ENCODE assay signal across 12 mouse cellular contexts in the genomic region with DNA sequence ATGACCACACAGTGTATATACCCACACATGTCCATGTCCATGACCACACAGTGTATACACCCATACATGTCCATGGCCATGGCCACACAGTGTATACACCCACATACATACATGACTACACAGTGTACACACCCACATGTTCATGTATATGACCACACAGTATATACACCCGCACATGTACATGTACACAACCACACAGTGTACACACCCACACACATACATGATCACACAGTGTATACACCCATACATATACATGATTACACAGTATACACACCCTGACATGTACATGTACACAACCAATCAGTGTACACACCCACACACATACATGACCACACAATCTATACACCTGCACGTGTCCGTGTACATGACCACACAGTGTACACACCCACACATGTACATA.
A peak's percentile ranks its signal among the peaks of the same experiment; 100 is the strongest.
DNase-seq lines count a peak whose midpoint lies in the region; ATAC-seq and TF ChIP-seq lines count a peak whose summit lies in the region.
"Had no signal": no experiment of that assay in that cellular context is flagged by ENCODE, and none has a peak within 500 bp of the region (broad histone marks: within the 10 kb centered on the region; RNA-seq: fewer than 3 reads in every experiment).

No protein-coding gene starts in this region.

- no peaks in the 10 kb centered on the region for H3K36me3 ChIP-seq in embryonic facial prominence, embryonic 13.5 days
- H3K36me3 ChIP-seq in hindbrain, embryonic 13.5 days = no peaks in the 10 kb centered on the region; the same call in 1 of the 2 replicates
- H3K36me3 ChIP-seq in midbrain, embryonic 15.5 days (replicated peaks) = no peaks in the 10 kb centered on the region
- H3K36me3 ChIP-seq in thymus, adult 2 months (ENCODE audit: control insufficient read depth, insufficient read depth, low read length) = no peaks in the 10 kb centered on the region

- TF ChIP-seq CTCF in left cerebral cortex, adult 2 months (IDR thresholded peaks at IDR 0.05) = no peak
- TF ChIP-seq CTCF in thymus, adult 2 months (IDR thresholded peaks at IDR 0.05; ENCODE audit: borderline replicate concordance, control insufficient read depth, extremely low read depth, insufficient read depth, low read length, poor library complexity) = no peak

- ATAC-seq in embryonic facial prominence, embryonic 13.5 days (ENCODE audit: insufficient number of reproducible peaks, insufficient read depth, low FRiP score, low TSS enrichment, low read depth) = peak; percentile 79
- peak; percentile 67 for ATAC-seq in hindbrain, embryonic 13.5 days (ENCODE audit: low FRiP score)
- peak; percentile 67 for ATAC-seq in midbrain, embryonic 15.5 days (replicated peaks)
- ATAC-seq: CD4-positive, CD25-positive, alpha-beta regulatory T cell, adult 4 months; inflammation-experienced regulatory T-cells, adult 6 months had no signal

- 90% methylated on average over 3 of the region's 3 CpGs for WGBS in embryonic facial prominence, embryonic 13.5 days
- WGBS in hindbrain, embryonic 13.5 days = 97% methylated on average over 3 of the region's 3 CpGs
- WGBS in midbrain, embryonic 15.5 days = 96% methylated on average over 3 of the region's 3 CpGs
- WGBS in thymus, adult 2 months = 98% methylated on average over 3 of the region's 3 CpGs

- DNase-seq in left cerebral cortex, adult 2 months (ENCODE audit: extremely low spot score in 1 of 2, low spot score in 2 of 2) = no peak
- no peak for DNase-seq in left cerebral cortex, postnatal 25 days (ENCODE audit: low spot score in 2 of 2)
- no peak for DNase-seq in thymus, adult 2 months
- DNase-seq in kidney, postnatal 4 days = no peak
- no peak for DNase-seq in urinary bladder, postnatal 14 days (ENCODE audit: low spot score)
- DNase-seq: cerebellum, adult 8-10 months had no signal

- no peaks in the 10 kb centered on the region for H3K27me3 ChIP-seq in embryonic facial prominence, embryonic 13.5 days
- no peaks in the 10 kb centered on the region for H3K27me3 ChIP-seq in hindbrain, embryonic 13.5 days
- no peaks in the 10 kb centered on the region for H3K27me3 ChIP-seq in midbrain, embryonic 15.5 days (replicated peaks)
- H3K27me3 ChIP-seq in thymus, adult 2 months (ENCODE audit: control insufficient read depth, insufficient read depth, low read length) = no peaks in the 10 kb centered on the region

- H3K4me1 ChIP-seq in embryonic facial prominence, embryonic 13.5 days = no peaks in the 10 kb centered on the region
- no peaks in the 10 kb centered on the region for H3K4me1 ChIP-seq in hindbrain, embryonic 13.5 days (replicated peaks)
- peaks cover 11% of the 10 kb centered on the region; the same call in 1 of the 2 replicates for H3K4me1 ChIP-seq in midbrain, embryonic 15.5 days
- H3K4me1 ChIP-seq in thymus, adult 2 months (replicated peaks; ENCODE audit: control insufficient read depth, insufficient read depth, low read length) = no peaks in the 10 kb centered on the region

- no peak for TF ChIP-seq POLR2A in thymus, adult 2 months (IDR thresholded peaks at IDR 0.05; ENCODE audit: control insufficient read depth, extremely low read depth, insufficient read depth, low read length, poor library complexity)

- H3K4me3 ChIP-seq in left cerebral cortex, adult 2 months = no peak overlapping the region
- H3K4me3 ChIP-seq in embryonic facial prominence, embryonic 13.5 days = no peak overlapping the region
- H3K4me3 ChIP-seq in hindbrain, embryonic 13.5 days = no peak overlapping the region
- no peak overlapping the region for H3K4me3 ChIP-seq in midbrain, embryonic 15.5 days
- no peak overlapping the region for H3K4me3 ChIP-seq in thymus, adult 2 months (ENCODE audit: control insufficient read depth, insufficient read depth, low read length)
- H3K4me3 ChIP-seq: myocyte had no signal

- H3K9ac ChIP-seq in embryonic facial prominence, embryonic 13.5 days = no peak overlapping the region
- H3K9ac ChIP-seq in hindbrain, embryonic 13.5 days = no peak overlapping the region
- no peak overlapping the region for H3K9ac ChIP-seq in midbrain, embryonic 15.5 days

- intact Hi-C loops in left cerebral cortex, adult 2 months (cut with DNase I) = no loop called here
- intact Hi-C loops in left cerebral cortex, postnatal 25 days (cut with DNase I) = loop anchor here (2.0 kb wide), 1 partner anchor 16 kb away; no protein-coding TSS in a partner anchor

- H3K9me3 ChIP-seq in embryonic facial prominence, embryonic 13.5 days = no peaks in the 10 kb centered on the region
- H3K9me3 ChIP-seq in hindbrain, embryonic 13.5 days = no peaks in the 10 kb centered on the region
- no peaks in the 10 kb centered on the region for H3K9me3 ChIP-seq in midbrain, embryonic 15.5 days

- H3K4me2 ChIP-seq in embryonic facial prominence, embryonic 13.5 days = no peak overlapping the region
- no peak overlapping the region for H3K4me2 ChIP-seq in hindbrain, embryonic 13.5 days
- H3K4me2 ChIP-seq in midbrain, embryonic 15.5 days = no peak overlapping the region

- H3K27ac ChIP-seq in left cerebral cortex, adult 2 months = peak overlapping the region; percentile 76; the same call in 1 of the 2 replicates
- no peak overlapping the region for H3K27ac ChIP-seq in embryonic facial prominence, embryonic 13.5 days
- no peak overlapping the region for H3K27ac ChIP-seq in hindbrain, embryonic 13.5 days
- peak overlapping the region; percentile 48; the same call in 1 of the 2 replicates for H3K27ac ChIP-seq in midbrain, embryonic 15.5 days
- no peak overlapping the region for H3K27ac ChIP-seq in thymus, adult 2 months (ENCODE audit: control insufficient read depth, insufficient read depth, low read length)

Comparison
In these comparisons a context has a peak if more than half of its experiments do, and no peak if none do; other contexts are left out.
1. H3K27ac ChIP-seq: peak in left cerebral cortex, adult 2 months (single experiment) and midbrain, embryonic 15.5 days (single experiment); none in embryonic facial prominence, embryonic 13.5 days (single experiment), hindbrain, embryonic 13.5 days (single experiment) and thymus, adult 2 months (single experiment).
2. Peak in every context shown above with its lines, with median percentiles within 50 percentile points of each other: ATAC-seq.